Mouse (Mus musculus) hematopoietic stem cell, adult 5-6 weeks (primary cell): ENCODE measurements around the gene Med21. TPM values are rescaled to one million over a fixed set of nuclear protein-coding genes. Genes with fewer than 3 reads are reported as not detected.

Experiments
- ATAC-seq, 2 experiments: fragments of 125-278 bp in 1 of 2; replicated peaks in 1 of 2; 2 replicates each; pipeline ENCODE4 v1.8.0; 2016 to 2017; ENCODE audit warnings: inconsistent platforms in 2 of 2, mild to moderate bottlenecking in 2 of 2, moderate number of reproducible peaks in 2 of 2, low read depth in 1 of 2, moderate TSS enrichment in 1 of 2; ENCODE audit not compliant: low FRiP score in 2 of 2, poor library complexity in 2 of 2, severe bottlenecking in 2 of 2, insufficient read depth in 1 of 2, low TSS enrichment in 1 of 2
- total RNA-seq: library from RNA; stranded (forward); fragments of 172-1452, 232-1000 nt; gene quantifications from 2 replicates; pipeline ENCODE4 v1.2.3, GENCODE M21; 2017

Gene Med21
- total RNA-seq, 1 experiment from 2014 or later, result 73.7 TPM

- no peak for ATAC-seq
These were observed 26.3 kb downstream of the Med21 start for GRCm38 (mm10) chr6:146668606-146669005.

- no peak for ATAC-seq
These were observed 28.9 kb downstream of the Med21 start for GRCm38 (mm10) chr6:146670956-146671855.

- no peak for ATAC-seq
These were observed 29.8 kb downstream of the Med21 start for GRCm38 (mm10) chr6:146672106-146672505.

- no peak for ATAC-seq
These were observed 31.3 kb downstream of the Med21 start for GRCm38 (mm10) chr6:146673696-146674095.

- no peak for ATAC-seq
These were observed 32.1 kb downstream of the Med21 start for GRCm38 (mm10) chr6:146674420-146674819.

GRCm38 (mm10) chr6:146674881-146675536, 32.7 kb downstream of the Med21 start:
- ATAC-seq, result peak; percentile 35 to 81

GRCm38 (mm10) chr6:146676904-146677303, 34.6 kb downstream of the Med21 start:
- no peak for ATAC-seq

GRCm38 (mm10) chr6:146678136-146679070, 36.1 kb downstream of the Med21 start:
- no peak; a peak in 1 of 4 replicates for ATAC-seq

- no peak for ATAC-seq
These were observed 41.5 kb downstream of the Med21 start for GRCm38 (mm10) chr6:146683881-146684280.

GRCm38 (mm10) chr6:146685781-146686308, 43.5 kb downstream of the Med21 start:
- ATAC-seq, result peak in 1 of 2 experiments; percentile 52; a peak in 2 of 4 replicates

- peak; percentile 87 to 89 for ATAC-seq
These were observed 44.3 kb downstream of the Med21 start for GRCm38 (mm10) chr6:146686463-146687196.

- no peak for ATAC-seq
These were observed 45.7 kb downstream of the Med21 start for GRCm38 (mm10) chr6:146688010-146688409.

- ATAC-seq, result no peak
These were observed 46.5 kb downstream of the Med21 start for GRCm38 (mm10) chr6:146688861-146689260.

- ATAC-seq, result no peak
These were observed 55.4 kb downstream of the Med21 start for GRCm38 (mm10) chr6:146697767-146698166.

- no peak for ATAC-seq
These were observed 56.0 kb downstream of the Med21 start for GRCm38 (mm10) chr6:146698376-146698775.
